In the genomic region with DNA sequence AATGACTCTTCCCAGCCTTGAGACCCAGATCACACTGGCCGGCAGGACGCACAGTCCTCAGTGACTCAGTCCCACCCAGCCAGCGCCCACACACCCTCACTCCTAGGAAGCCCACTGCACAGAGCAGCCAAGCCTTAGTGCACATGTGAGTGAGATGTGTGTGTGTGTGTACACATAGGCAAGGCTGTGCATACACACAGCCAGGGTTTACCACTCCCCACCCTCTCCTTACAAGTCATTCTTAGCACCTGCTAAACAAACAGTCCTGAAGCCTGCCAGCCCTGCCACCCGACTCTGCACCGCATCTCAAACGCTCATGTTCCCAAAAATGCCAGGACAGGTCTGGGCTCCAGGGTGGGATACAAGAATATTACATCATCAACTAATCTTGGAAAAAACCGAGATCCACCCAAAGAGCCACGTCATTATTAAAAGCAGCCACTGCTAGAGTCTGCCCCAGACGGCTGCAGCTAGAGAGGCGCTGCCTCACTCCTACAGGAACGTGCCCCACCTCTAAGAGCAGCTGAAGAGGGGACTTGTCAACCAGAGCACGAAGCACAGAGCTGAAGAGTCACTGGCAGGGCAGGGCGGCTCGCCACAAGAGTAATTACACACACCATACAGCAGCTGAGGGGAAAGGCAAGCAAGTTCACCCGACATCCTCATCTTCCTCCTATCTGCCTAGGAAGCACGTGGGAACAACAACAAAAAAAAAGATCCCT, we compare ENCODE assay signal across 8 mouse cellular contexts. TPM values are rescaled to one million over a fixed set of nuclear protein-coding genes. Genes with fewer than 3 reads are reported as not detected.
DNase-seq lines count a peak whose midpoint lies in the region; ATAC-seq and TF ChIP-seq lines count a peak whose summit lies in the region.

No protein-coding gene starts in this region.

- no peaks in the 10 kb centered on the region for H3K9me3 ChIP-seq in forebrain, embryonic 15.5 days
- H3K9me3 ChIP-seq in limb, embryonic 12.5 days, result no peaks in the 10 kb centered on the region
- no peaks in the 10 kb centered on the region for H3K9me3 ChIP-seq in neural tube, embryonic 15.5 days (replicated peaks)

- H3K36me3 ChIP-seq in thymus, adult 2 months (ENCODE audit: control insufficient read depth, insufficient read depth, low read length), result no peaks in the 10 kb centered on the region
- H3K36me3 ChIP-seq in forebrain, embryonic 15.5 days, result no peaks in the 10 kb centered on the region
- H3K36me3 ChIP-seq in limb, embryonic 12.5 days, result no peaks in the 10 kb centered on the region
- H3K36me3 ChIP-seq in neural tube, embryonic 15.5 days, result no peaks in the 10 kb centered on the region

- 44% methylated on average over 16 of the region's 16 CpGs for WGBS in thymus, adult 2 months
- WGBS in forebrain, embryonic 15.5 days, result 7% methylated on average over 16 of the region's 16 CpGs
- WGBS in limb, embryonic 12.5 days, result 39% methylated on average over 16 of the region's 16 CpGs
- WGBS in neural tube, embryonic 15.5 days, result 11% methylated on average over 16 of the region's 16 CpGs

- peak overlapping the region; percentile 27 for H3K4me2 ChIP-seq in forebrain, embryonic 15.5 days (replicated peaks)
- H3K4me2 ChIP-seq in limb, embryonic 12.5 days, result 0 out of 2 replicates have a peak overlapping the region, but pooled peaks have one; percentile 8
- H3K4me2 ChIP-seq in neural tube, embryonic 15.5 days, result peak overlapping the region; percentile 25

- no peak for TF ChIP-seq POLR2A in thymus, adult 2 months (IDR thresholded peaks at IDR 0.05; ENCODE audit: control insufficient read depth, extremely low read depth, insufficient read depth, low read length, poor library complexity)

- DNase-seq in thymus, postnatal 25 days, result peak; percentile 23
- no peak for DNase-seq in thymus, adult 2 months
- no peak for DNase-seq in urinary bladder, adult 18-20 months (ENCODE audit: low spot score in 2 of 2)
- DNase-seq in left cerebral cortex, adult 11 months (ENCODE audit: low spot score), result no peak
- no peak for DNase-seq in spleen, postnatal 14 days (ENCODE audit: low spot score in 2 of 2)

- H3K9ac ChIP-seq in forebrain, embryonic 15.5 days (replicated peaks), result no peak overlapping the region
- no peak overlapping the region for H3K9ac ChIP-seq in limb, embryonic 12.5 days (replicated peaks)
- 0 out of 2 replicates have a peak overlapping the region, but pooled peaks have one; percentile 2 for H3K9ac ChIP-seq in neural tube, embryonic 15.5 days (replicated peaks)

- H3K27me3 ChIP-seq in thymus, adult 2 months (ENCODE audit: control insufficient read depth, insufficient read depth, low read length), result no peaks in the 10 kb centered on the region
- H3K27me3 ChIP-seq in forebrain, embryonic 15.5 days, result no peaks in the 10 kb centered on the region
- H3K27me3 ChIP-seq in limb, embryonic 12.5 days, result no peaks in the 10 kb centered on the region
- H3K27me3 ChIP-seq in neural tube, embryonic 15.5 days (replicated peaks), result no peaks in the 10 kb centered on the region

- TF ChIP-seq CTCF in thymus, adult 2 months (IDR thresholded peaks at IDR 0.05; ENCODE audit: borderline replicate concordance, control insufficient read depth, extremely low read depth, insufficient read depth, low read length, poor library complexity), result no peak

- no peak overlapping the region for H3K27ac ChIP-seq in thymus, adult 2 months (ENCODE audit: control insufficient read depth, insufficient read depth, low read length)
- peak overlapping the region; percentile 47 for H3K27ac ChIP-seq in forebrain, embryonic 15.5 days (replicated peaks)
- H3K27ac ChIP-seq in limb, embryonic 12.5 days, result peak overlapping the region; percentile 17; the same call in 1 of the 2 replicates
- peak overlapping the region; percentile 64 for H3K27ac ChIP-seq in neural tube, embryonic 15.5 days (replicated peaks)

- peak; percentile 64 for ATAC-seq in forebrain, embryonic 15.5 days (replicated peaks)
- ATAC-seq in limb, embryonic 12.5 days (ENCODE audit: insufficient number of reproducible peaks, insufficient read depth, low FRiP score, low TSS enrichment, low read depth), result no peak
- peak; percentile 53 for ATAC-seq in neural tube, embryonic 15.5 days (ENCODE audit: low FRiP score)

- H3K4me3 ChIP-seq in thymus, adult 2 months (ENCODE audit: control insufficient read depth, insufficient read depth, low read length), result no peak overlapping the region
- no peak overlapping the region for H3K4me3 ChIP-seq in forebrain, embryonic 15.5 days
- H3K4me3 ChIP-seq in limb, embryonic 12.5 days (replicated peaks), result no peak overlapping the region
- no peak overlapping the region for H3K4me3 ChIP-seq in neural tube, embryonic 15.5 days (replicated peaks)

- H3K4me1 ChIP-seq in thymus, adult 2 months (replicated peaks; ENCODE audit: control insufficient read depth, insufficient read depth, low read length), result peaks cover 59% of the 10 kb centered on the region
- peaks cover 60% of the 10 kb centered on the region for H3K4me1 ChIP-seq in forebrain, embryonic 15.5 days
- H3K4me1 ChIP-seq in limb, embryonic 12.5 days (replicated peaks), result peaks cover 81% of the 10 kb centered on the region
- H3K4me1 ChIP-seq in neural tube, embryonic 15.5 days, result peaks cover 87% of the 10 kb centered on the region

RNA-seq across cellular contexts. Expression of a gene that starts 12.7 kb away (rescaled TPM):
- polyA plus RNA-seq in thymus, adult 2 months (2012; rRNA removed), result 48.0 and 50.4 TPM in 2 replicates
- polyA plus RNA-seq in forebrain, embryonic 15.5 days (2015; fragmentation: Nextera tagmentation; extraction: Ambion mirVana), result 12.6 and 13.9 TPM in 2 replicates
- 8.0 and 8.5 TPM in 2 replicates for polyA plus RNA-seq in limb, embryonic 12.5 days (2016; fragmentation: Nextera tagmentation; extraction: Ambion mirVana)
- polyA plus RNA-seq in neural tube, embryonic 15.5 days (2015; fragmentation: Nextera tagmentation; extraction: Ambion mirVana), result 12.4 and 15.5 TPM in 2 replicates

RNA-seq across cellular contexts. Expression of a gene that starts 28.0 kb away (rescaled TPM):
- polyA plus RNA-seq in thymus, adult 2 months (2012; rRNA removed), result 1.9 and 2.0 TPM in 2 replicates
- 30.6 and 31.5 TPM in 2 replicates for polyA plus RNA-seq in forebrain, embryonic 15.5 days (2015; fragmentation: Nextera tagmentation; extraction: Ambion mirVana)
- polyA plus RNA-seq in limb, embryonic 12.5 days (2016; fragmentation: Nextera tagmentation; extraction: Ambion mirVana), result 10.7 and 11.5 TPM in 2 replicates
- polyA plus RNA-seq in neural tube, embryonic 15.5 days (2015; fragmentation: Nextera tagmentation; extraction: Ambion mirVana), result 40.4 and 45.0 TPM in 2 replicates
